Mouse (Mus musculus) cerebellum, adult 18-20 months (tissue): ENCODE results near the gene Prss30.
"Not testable (repeated sequence)": the region's sequence is repeated elsewhere in the genome, so short reads cannot be mapped to it uniquely, and the experiment has no call there.

Experiments used
- DNase-seq, 2 experiments: peaks; one replicate each; pipeline ENCODE4 v3.0.0; 2021

The Prss30 gene

DNA sequence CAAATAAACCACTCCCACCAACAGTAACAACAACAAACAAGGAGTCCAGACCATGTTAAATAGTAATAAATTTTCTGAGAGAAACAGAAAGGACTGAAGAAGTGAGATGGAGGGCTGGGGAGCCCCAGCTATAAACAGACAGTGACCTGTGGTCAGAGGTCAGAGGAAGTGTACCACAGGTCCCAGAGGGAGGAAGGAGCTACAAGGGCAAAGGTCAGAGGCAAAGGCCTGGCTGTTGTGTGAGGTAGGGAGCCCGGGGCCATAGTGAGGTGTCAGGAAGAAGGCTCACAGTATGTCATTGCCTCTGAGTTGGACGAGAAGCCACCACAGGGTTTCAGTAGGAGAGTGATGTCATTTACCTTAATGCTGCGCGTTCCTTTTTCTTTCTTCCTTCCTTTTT, 2.5 kb upstream of the Prss30 start:
- no peak for DNase-seq

DNA sequence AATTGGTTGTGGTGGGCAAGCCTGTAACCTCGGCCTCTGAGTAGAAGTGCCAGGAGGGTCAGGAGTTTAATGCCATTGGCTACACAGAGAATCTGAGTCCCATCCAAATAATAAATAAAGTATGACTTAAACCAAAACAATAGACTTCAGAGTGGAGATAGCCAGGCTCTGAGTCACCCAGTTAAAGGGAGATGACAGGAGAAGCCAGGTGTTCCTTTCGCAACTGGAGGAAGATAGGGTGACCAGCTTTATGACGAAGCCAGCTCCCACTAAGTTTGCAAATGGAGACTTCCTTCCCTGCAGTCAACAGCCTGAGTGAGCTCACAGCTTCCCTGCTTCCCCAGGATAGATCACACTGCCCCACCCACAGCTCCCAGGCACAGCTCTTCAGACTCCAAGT, 895 bp downstream of the Prss30 start:
- DNase-seq: no peak

DNA sequence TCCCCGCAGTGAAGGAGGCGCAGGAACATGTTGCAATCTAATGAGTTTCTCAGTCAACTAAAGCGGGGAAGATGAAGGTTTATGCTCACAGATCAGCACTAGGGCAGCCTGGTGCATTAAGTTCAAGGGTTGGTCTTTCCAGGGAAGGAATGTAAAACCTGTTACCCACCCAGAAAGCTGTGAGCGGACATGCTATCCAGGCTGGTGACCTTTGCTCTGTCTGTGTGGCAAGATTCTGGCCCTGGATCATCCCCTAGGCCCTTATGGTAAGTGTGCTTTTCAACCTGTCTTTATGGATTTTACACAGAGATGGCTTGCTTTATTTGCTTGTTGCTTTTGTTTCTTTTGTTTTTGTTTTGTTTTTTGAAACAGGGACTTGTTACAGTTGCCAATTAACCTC, 3.7 kb downstream of the Prss30 start:
- no peak for DNase-seq

GRCm38 (mm10) chr17:23971315-23971714, 9.1 kb downstream of the Prss30 start:
- DNase-seq: no peak

DNA sequence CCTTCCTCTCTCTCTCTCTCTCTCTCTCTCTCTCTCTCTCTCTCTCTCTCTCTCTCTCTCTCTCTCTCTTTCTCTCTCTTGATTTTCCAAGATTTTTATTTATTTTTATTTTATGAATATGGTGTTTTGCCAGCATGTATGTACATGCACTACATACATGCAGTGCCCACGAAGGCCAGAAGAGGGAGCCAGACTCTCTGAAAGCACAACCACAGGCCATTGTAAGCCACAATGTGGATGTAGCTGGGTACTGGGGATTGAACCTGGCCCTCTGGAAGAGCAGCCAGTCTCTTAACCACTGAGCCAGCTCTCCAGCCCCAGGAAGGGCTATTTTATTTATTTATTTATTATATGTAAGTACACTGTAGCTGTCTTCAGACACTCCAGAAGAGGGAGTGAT, 11.1 kb downstream of the Prss30 start:
- peak; percentile 62 to 72 for DNase-seq

- DNase-seq: no peak
These were observed 11.6 kb downstream of the Prss30 start for GRCm38 (mm10) chr17:23968780-23969179.

GRCm38 (mm10) chr17:23966658-23967401, 13.5 kb downstream of the Prss30 start:
- DNase-seq: no peak

GRCm38 (mm10) chr17:23965805-23966425, 14.5 kb downstream of the Prss30 start:
- peak; percentile 33 to 35 for DNase-seq

DNA sequence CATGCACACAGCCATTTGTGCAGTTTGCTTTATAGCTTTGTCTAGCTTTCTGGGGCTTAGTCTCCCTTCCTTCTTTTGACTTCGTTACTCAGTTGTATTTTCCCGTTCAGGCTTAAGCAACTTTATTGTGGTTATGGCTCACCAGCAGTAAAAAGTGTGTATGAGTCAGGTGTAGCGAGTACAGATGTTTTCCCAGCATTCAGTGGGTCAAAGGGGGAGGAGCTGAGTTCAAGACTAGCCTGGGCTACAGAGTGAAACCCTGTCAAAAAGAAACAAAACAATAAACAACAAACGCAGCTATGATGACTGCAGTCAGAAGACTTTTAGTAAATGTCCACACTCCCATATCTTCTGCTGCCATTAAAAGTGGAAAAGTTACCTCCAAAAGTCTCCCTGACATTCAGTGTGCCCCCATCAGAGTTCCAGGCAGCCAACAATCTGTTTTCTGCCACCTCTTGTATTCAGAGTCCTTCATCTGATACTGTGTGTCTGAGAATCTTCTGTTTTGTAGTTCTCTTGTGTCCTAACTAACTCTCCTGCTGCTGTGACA, 18.7 kb downstream of the Prss30 start:
- DNase-seq: no peak

DNA sequence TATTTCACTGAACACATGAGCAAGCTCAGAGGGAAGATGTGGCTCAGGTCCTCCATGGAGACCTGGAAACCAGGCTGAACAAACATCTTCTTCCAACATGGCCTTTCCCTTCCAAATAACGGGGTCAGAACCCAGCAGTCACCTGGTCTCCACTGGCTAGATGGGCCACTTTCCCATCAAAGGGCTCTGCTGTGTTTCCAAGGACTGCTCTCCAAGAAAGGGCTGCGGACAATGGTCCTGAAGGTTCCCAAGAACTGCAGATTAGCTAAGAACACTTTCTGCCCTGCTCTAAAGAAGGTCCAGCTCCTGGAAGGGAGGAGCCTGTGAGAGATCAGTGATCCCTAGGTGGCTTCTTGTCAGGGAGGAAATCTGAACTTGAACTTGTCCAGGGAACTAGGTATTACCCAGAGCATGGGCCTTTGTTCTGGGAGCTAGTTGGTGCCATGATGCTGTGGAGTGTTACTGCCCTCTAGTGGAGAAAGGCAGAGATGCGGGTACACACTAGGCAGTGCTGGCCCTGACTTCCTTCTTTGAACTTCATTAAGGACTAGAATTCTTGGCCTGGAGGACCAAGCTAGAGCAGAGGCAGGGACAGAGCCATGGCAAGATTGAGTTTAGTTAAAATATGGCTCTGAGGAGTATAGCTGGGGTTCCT, 20.2 kb downstream of the Prss30 start:
- DNase-seq: peak; percentile 76 to 81

GRCm38 (mm10) chr17:23955174-23955573, 25.2 kb downstream of the Prss30 start, which contains the start of gene Sbpl:
Sbpl (minus strand) TSS chr17:23955274.
- DNase-seq: no peak

- not testable (repeated sequence) for DNase-seq
These were observed 29.5 kb downstream of the Prss30 start for GRCm38 (mm10) chr17:23950828-23951227.

- no peak for DNase-seq
These were observed 31.3 kb downstream of the Prss30 start for GRCm38 (mm10) chr17:23949068-23949467.

- DNase-seq: not testable (repeated sequence)
These were observed 32.9 kb downstream of the Prss30 start for GRCm38 (mm10) chr17:23947486-23947885.

DNA sequence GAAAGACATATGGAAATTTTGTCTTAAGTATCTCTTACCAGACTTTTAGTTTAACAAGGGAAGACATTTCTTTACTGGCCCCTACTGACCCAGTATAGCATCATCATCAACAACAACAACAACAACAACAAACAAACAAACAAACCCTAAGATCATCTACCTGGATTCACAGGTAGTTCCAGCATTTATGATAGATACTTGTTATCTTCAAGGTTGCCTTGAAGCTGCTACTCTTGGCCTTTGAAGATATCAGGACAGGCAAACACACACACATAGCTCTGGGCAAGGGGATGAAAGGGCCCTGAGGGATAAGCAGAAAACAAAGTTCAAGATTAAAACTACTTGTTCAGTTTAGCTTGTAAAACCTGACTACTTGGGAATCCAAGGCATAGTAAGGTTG, 39.0 kb downstream of the Prss30 start, which contains the start of gene Sbp:
Gene Sbp (plus strand): TSS at position 301 of the 400 bp plus-strand sequence.
- DNase-seq: no peak

DNA sequence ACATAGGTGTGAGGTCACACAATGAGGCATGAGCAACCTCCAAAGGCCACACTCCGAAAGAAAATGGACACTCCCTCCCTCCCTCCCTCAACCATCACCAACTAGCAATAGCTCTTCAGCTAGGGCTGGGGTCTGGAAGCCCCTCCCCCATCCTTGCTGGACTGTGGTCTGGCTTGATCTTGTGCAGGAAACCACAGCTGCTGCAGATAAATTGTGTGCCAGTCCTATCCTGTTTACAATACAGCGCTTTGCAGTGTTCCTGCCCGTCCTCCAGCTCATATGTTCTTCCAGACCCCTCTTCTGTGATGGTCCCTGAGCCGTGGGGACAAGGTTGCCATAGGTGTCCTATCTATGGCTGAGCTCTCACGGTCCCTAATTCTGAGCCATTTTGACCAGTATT, 49.2 kb downstream of the Prss30 start:
- DNase-seq: no peak

- DNase-seq: peak; percentile 75 to 81
These were observed 55.3 kb downstream of the Prss30 start for GRCm38 (mm10) chr17:23925090-23925493.

DNA sequence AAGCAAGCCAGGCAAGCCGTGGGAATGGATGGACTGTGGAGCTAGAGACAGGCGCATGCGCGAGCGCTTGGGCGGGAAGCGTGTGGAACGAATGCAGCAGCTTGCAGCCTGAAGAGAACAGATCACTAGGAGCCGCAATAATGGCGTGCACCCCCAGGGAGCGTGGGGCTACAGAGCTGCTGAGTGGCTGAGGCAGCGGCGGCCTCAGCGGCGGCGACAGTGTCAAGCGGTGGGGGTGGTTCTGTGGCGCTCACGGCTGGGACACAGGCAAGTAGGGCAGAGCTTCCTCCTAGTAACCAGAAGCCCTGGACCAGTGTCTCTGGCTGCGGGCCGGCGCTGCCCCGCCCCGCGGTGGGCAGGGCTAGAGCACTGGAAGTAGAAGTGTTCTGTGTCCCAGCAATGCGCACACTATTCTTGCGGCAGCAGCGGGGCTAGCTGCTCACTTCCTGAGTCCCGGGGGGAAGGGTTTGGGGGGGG, 55.8 kb downstream of the Prss30 start:
- DNase-seq: peak; percentile 93
